Mouse (Mus musculus) intestine, embryonic 16.5 days (tissue): ENCODE data around the gene Meis3. TPM values are rescaled to one million over a fixed set of nuclear protein-coding genes. Genes with fewer than 3 reads are reported as not detected.

Experiments
- ATAC-seq: fragments of 200-750 bp; cut with Nextera tagmentation; 2 replicates; pipeline ENCODE4 v1.8.0; 2017; ENCODE audit warnings: moderate TSS enrichment, moderate library complexity
- H3K27ac ChIP-seq: fragments of 300-500 bp; sonication (generic); 2 replicates; pipeline ENCODE4 v1.5.1; 2014; ENCODE audit warnings: mild to moderate bottlenecking, low read length
- H3K27me3 ChIP-seq: fragments of 300-500 bp; sonication (generic); replicated peaks from 2 replicates; pipeline ENCODE4 v1.6.1; 2014; ENCODE audit warnings: low read length, control low read depth, mixed read lengths; ENCODE audit not compliant: control insufficient read depth, insufficient read depth
- H3K36me3 ChIP-seq: fragments of 300-500 bp; sonication (generic); 2 replicates; pipeline ENCODE4 v1.6.1; 2014; ENCODE audit warnings: low read length, control low read depth; ENCODE audit not compliant: control insufficient read depth, insufficient read depth
- H3K4me1 ChIP-seq: fragments of 300-500 bp; sonication (generic); 2 replicates; pipeline ENCODE4 v1.6.1; 2014; ENCODE audit warnings: low read length, control low read depth, mixed read lengths; ENCODE audit not compliant: control insufficient read depth, insufficient read depth
- H3K4me2 ChIP-seq: fragments of 300-500 bp; sonication (generic); 2 replicates; pipeline ENCODE4 v1.6.1; 2014; ENCODE audit warnings: low read depth, low read length, control low read depth
- H3K4me3 ChIP-seq: fragments of 300-500 bp; sonication (generic); 2 replicates; pipeline ENCODE4 v1.5.1; 2014; ENCODE audit warnings: mild to moderate bottlenecking, low read length
- H3K9ac ChIP-seq: fragments of 300-500 bp; sonication (generic); 2 replicates; pipeline ENCODE4 v1.6.1; 2014; ENCODE audit warnings: low read depth, low read length
- H3K9me3 ChIP-seq: fragments of 300-500 bp; sonication (generic); 2 replicates; pipeline ENCODE4 v1.6.1; 2016; ENCODE audit warnings: low read length, control low read depth; ENCODE audit not compliant: control insufficient read depth
- WGBS: fragments of 180-500 bp; shearing (Covaris S2); extraction: QIAGEN DNeasy Blood & Tissue Kit; methylation state at CpG from one replicate; pipeline ENCODE4 v1.1.7; 2014; 5-methylcytosine and 5-hydroxymethylcytosine counted together
- polyA plus RNA-seq: library from polyadenylated mRNA; unstranded; fragments of >200 nt; fragmentation: Nextera tagmentation; extraction: Ambion mirVana; gene quantifications from 2 replicates; pipeline ENCODE4 v1.2.1, GENCODE M21; 2015

Meis3 gene
- polyA plus RNA-seq, 1 experiment from 2014 or later, result 30.0 TPM

GRCm38 (mm10) chr7:16175542-16175931 is 647 bp downstream of the Meis3 start:
- peak overlapping the region; percentile 54 for H3K27ac ChIP-seq
- no peaks in the 10 kb centered on the region for H3K27me3 ChIP-seq
- ATAC-seq, result peak; percentile 41
- no peaks in the 10 kb centered on the region for H3K36me3 ChIP-seq
- H3K4me1 ChIP-seq, result peaks cover 9% of the 10 kb centered on the region
- peak overlapping the region; percentile 79 for H3K4me2 ChIP-seq
- 3% methylated on average over 10 of the region's 10 CpGs for WGBS
- peak overlapping the region; percentile 83 for H3K9ac ChIP-seq
- H3K4me3 ChIP-seq, result peak overlapping the region; percentile 70
- H3K9me3 ChIP-seq, result no peaks in the 10 kb centered on the region

- no peak overlapping the region for H3K4me2 ChIP-seq
- H3K27me3 ChIP-seq, result no peaks in the 10 kb centered on the region
- H3K9me3 ChIP-seq, result no peaks in the 10 kb centered on the region
- peaks cover 9% of the 10 kb centered on the region for H3K4me1 ChIP-seq
- H3K27ac ChIP-seq, result no peak overlapping the region
- H3K9ac ChIP-seq, result no peak overlapping the region
- ATAC-seq, result no peak
- 82% methylated on average over 4 of the region's 4 CpGs for WGBS
- H3K4me3 ChIP-seq, result no peak overlapping the region
- no peaks in the 10 kb centered on the region for H3K36me3 ChIP-seq
Measured at GRCm38 (mm10) chr7:16178114-16178513, 3.2 kb downstream of the Meis3 start.

GRCm38 (mm10) chr7:16183663-16184062 is 8.8 kb downstream of the Meis3 start:
- Histone ChIP-seq H3K4me2 (no peak overlapping the region), H3K27ac (no peak overlapping the region), H3K4me3 (no peak overlapping the region), H3K4me1 (no peaks in the 10 kb centered on the region), H3K27me3 (no peaks in the 10 kb centered on the region; the same call in 1 of the 2 replicates), H3K9ac (no peak overlapping the region), H3K9me3 (no peaks in the 10 kb centered on the region), H3K36me3 (no peaks in the 10 kb centered on the region)
- no peak for ATAC-seq
- 23% methylated on average over 8 of the region's 8 CpGs for WGBS

- H3K9ac ChIP-seq, result no peak overlapping the region
- H3K4me2 ChIP-seq, result no peak overlapping the region
- H3K27ac ChIP-seq, result no peak overlapping the region
- H3K36me3 ChIP-seq, result no peaks in the 10 kb centered on the region
- no peaks in the 10 kb centered on the region; the same call in 1 of the 2 replicates for H3K27me3 ChIP-seq
- H3K4me1 ChIP-seq, result no peaks in the 10 kb centered on the region
- WGBS, result 82% methylated on average over 8 of the region's 8 CpGs
- ATAC-seq, result no peak
- no peaks in the 10 kb centered on the region for H3K9me3 ChIP-seq
- no peak overlapping the region for H3K4me3 ChIP-seq
Measured at GRCm38 (mm10) chr7:16187494-16187893, 12.6 kb downstream of the Meis3 start.

- 20% methylated on average over 5 of the region's 5 CpGs for WGBS
- no peaks in the 10 kb centered on the region for H3K4me1 ChIP-seq
- no peak overlapping the region for H3K4me3 ChIP-seq
- H3K36me3 ChIP-seq, result no peaks in the 10 kb centered on the region
- H3K9ac ChIP-seq, result no peak overlapping the region
- no peak overlapping the region for H3K27ac ChIP-seq
- H3K9me3 ChIP-seq, result no peaks in the 10 kb centered on the region
- no peaks in the 10 kb centered on the region; the same call in 1 of the 2 replicates for H3K27me3 ChIP-seq
- H3K4me2 ChIP-seq, result no peak overlapping the region
- ATAC-seq, result peak; percentile 47; the same call in 1 of the 2 replicates
Measured at GRCm38 (mm10) chr7:16192315-16192714, 17.4 kb downstream of the Meis3 start.

GRCm38 (mm10) chr7:16193702-16194101 is 18.8 kb downstream of the Meis3 start:
- Histone ChIP-seq H3K9me3 (no peaks in the 10 kb centered on the region), H3K4me1 (no peaks in the 10 kb centered on the region), H3K27me3 (no peaks in the 10 kb centered on the region; the same call in 1 of the 2 replicates), H3K36me3 (no peaks in the 10 kb centered on the region), H3K27ac (no peak overlapping the region), H3K9ac (no peak overlapping the region), H3K4me3 (no peak overlapping the region), H3K4me2 (no peak overlapping the region)
- no peak for ATAC-seq
- WGBS, result 37% methylated on average over 3 of the region's 3 CpGs

- ATAC-seq, result no peak
Measured at GRCm38 (mm10) chr7:16196616-16197015, 21.7 kb downstream of the Meis3 start.

GRCm38 (mm10) chr7:16197166-16197565 is 22.3 kb downstream of the Meis3 start:
- no peak overlapping the region for H3K4me2 ChIP-seq
- H3K4me1 ChIP-seq, result no peaks in the 10 kb centered on the region
- no peak overlapping the region for H3K4me3 ChIP-seq
- H3K27me3 ChIP-seq, result no peaks in the 10 kb centered on the region
- H3K9ac ChIP-seq, result no peak overlapping the region
- 78% methylated on average over 5 of the region's 5 CpGs for WGBS
- no peak overlapping the region for H3K27ac ChIP-seq
- no peak for ATAC-seq
- no peaks in the 10 kb centered on the region for H3K36me3 ChIP-seq
- H3K9me3 ChIP-seq, result no peaks in the 10 kb centered on the region

More at GRCm38 (mm10) chr7:16196616-16197015, 21.7 kb downstream of the Meis3 start:
- Histone ChIP-seq H3K4me1 (no peaks in the 10 kb centered on the region), H3K27me3 (no peaks in the 10 kb centered on the region), H3K4me2 (no peak overlapping the region), H3K27ac (no peak overlapping the region), H3K36me3 (no peaks in the 10 kb centered on the region), H3K4me3 (no peak overlapping the region), H3K9ac (no peak overlapping the region), H3K9me3 (no peaks in the 10 kb centered on the region)
- WGBS, result 64% methylated on average over 6 of the region's 6 CpGs

- WGBS, result 86% methylated on average over 11 of the region's 11 CpGs
Measured at GRCm38 (mm10) chr7:16198540-16198939, 23.6 kb downstream of the Meis3 start.

GRCm38 (mm10) chr7:16201136-16201535 is 26.2 kb downstream of the Meis3 start:
- Histone ChIP-seq H3K27me3 (no peaks in the 10 kb centered on the region), H3K4me3 (no peak overlapping the region), H3K27ac (no peak overlapping the region), H3K9ac (no peak overlapping the region), H3K36me3 (no peaks in the 10 kb centered on the region), H3K4me2 (no peak overlapping the region), H3K4me1 (no peaks in the 10 kb centered on the region), H3K9me3 (no peaks in the 10 kb centered on the region)
- 85% methylated on average over 6 of the region's 6 CpGs for WGBS
- ATAC-seq, result no peak

More at GRCm38 (mm10) chr7:16198540-16198939, 23.6 kb downstream of the Meis3 start:
- Histone ChIP-seq H3K27me3 (no peaks in the 10 kb centered on the region), H3K9ac (no peak overlapping the region), H3K4me2 (no peak overlapping the region), H3K27ac (no peak overlapping the region), H3K4me3 (no peak overlapping the region), H3K4me1 (no peaks in the 10 kb centered on the region), H3K9me3 (no peaks in the 10 kb centered on the region), H3K36me3 (no peaks in the 10 kb centered on the region)
- no peak for ATAC-seq
